Mouse (Mus musculus) olfactory bulb, adult 2 months (tissue): ENCODE data around the gene Pcolce2.

Source experiments
- CTCF ChIP-seq: fragments of 200-500 bp; IDR thresholded peaks from 2 replicates; pipeline ENCODE4 v1.5.1; 2012; ENCODE audit warnings: low read depth, mild to moderate bottlenecking, low read length, moderate library complexity; ENCODE audit not compliant: insufficient read depth
- POLR2A ChIP-seq: fragments of 200-500 bp; IDR thresholded peaks from 2 replicates; pipeline ENCODE4 v1.6.1; 2012; ENCODE audit warnings: mild to moderate bottlenecking, low read depth, low read length, moderate library complexity; ENCODE audit not compliant: insufficient read depth

GRCm38 (mm10) chr9:95697808-95698207 lies 60.4 kb downstream of the Pcolce2 start:
- TF ChIP-seq CTCF (no peak), POLR2A (no peak)
